Mouse (Mus musculus) CH12.LX (cell line): Measurements from ENCODE around the gene Asic2.

Experiments
- BHLHE40 ChIP-seq: IDR thresholded peaks from 2 replicates; pipeline ENCODE4 v1.6.1; 2011; ENCODE audit warnings: mild to moderate bottlenecking, low read depth, low read length, improper control_type of control experiment
- E2F4 ChIP-seq: IDR thresholded peaks from 2 replicates; pipeline ENCODE4 v1.6.1; 2011; ENCODE audit warnings: low read depth, low read length, improper control_type of control experiment; ENCODE audit not compliant: insufficient replicate concordance
- SIN3A ChIP-seq: IDR thresholded peaks from 2 replicates; pipeline ENCODE4 v1.6.1; 2012; ENCODE audit warnings: low read length, improper control_type of control experiment, inconsistent platforms

DNA sequence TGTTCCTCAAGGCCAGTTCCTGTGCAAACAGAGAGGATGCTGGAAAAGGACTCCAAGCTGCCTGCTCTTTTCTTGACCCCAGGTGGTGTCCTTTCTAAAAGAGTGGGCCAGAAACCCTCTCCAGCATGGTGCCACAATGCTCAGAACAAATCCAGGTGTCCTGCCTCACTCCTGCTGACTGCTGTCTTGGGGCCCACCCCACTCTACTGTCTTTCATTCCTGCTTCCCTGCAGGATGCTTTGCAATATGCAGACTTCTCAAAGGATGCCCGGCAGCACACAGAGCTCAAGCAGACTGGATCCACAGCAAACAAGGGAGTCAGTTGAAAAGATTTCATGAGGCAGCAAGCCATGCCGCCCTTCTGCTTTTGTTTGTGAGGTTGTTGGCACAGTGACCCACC lies 164.7 kb downstream of the Asic2 start:
- TF ChIP-seq BHLHE40 (no peak), E2F4 (no peak), SIN3A (no peak)
